Mouse (Mus musculus) heart, embryonic 13.5 days (tissue): ENCODE data around the gene Dhrs11. TPM values are rescaled to one million over a fixed set of nuclear protein-coding genes. Genes with fewer than 3 reads are reported as not detected.
A peak's percentile ranks its signal among the peaks of the same experiment; 100 is the strongest.
"Not testable (repeated sequence)": the region's sequence is repeated elsewhere in the genome, so short reads cannot be mapped to it uniquely, and the experiment has no call there.

Experiments used
- ATAC-seq: fragments of 200-750 bp; cut with Nextera tagmentation; 2 replicates; pipeline ENCODE4 v1.8.0; 2017; ENCODE audit warnings: moderate TSS enrichment; ENCODE audit not compliant: insufficient number of reproducible peaks, low FRiP score, low TSS enrichment; ENCODE audit errors: extremely low read depth
- H3K27ac ChIP-seq: fragments of 300-500 bp; sonication (generic); replicated peaks from 2 replicates; pipeline ENCODE4 v1.5.1; 2015; ENCODE audit warnings: moderate library complexity, mild to moderate bottlenecking, inconsistent platforms
- H3K27me3 ChIP-seq: fragments of 300-500 bp; sonication (generic); replicated peaks from 2 replicates; pipeline ENCODE4 v1.6.1; 2015; ENCODE audit warnings: mild to moderate bottlenecking, inconsistent platforms
- H3K36me3 ChIP-seq: fragments of 300-500 bp; sonication (generic); 2 replicates; pipeline ENCODE4 v1.6.1; 2015; ENCODE audit warnings: mild to moderate bottlenecking, inconsistent platforms
- H3K4me1 ChIP-seq: fragments of 300-500 bp; sonication (generic); 2 replicates; pipeline ENCODE4 v1.6.1; 2015; ENCODE audit warnings: inconsistent platforms
- H3K4me2 ChIP-seq: fragments of 300-500 bp; sonication (generic); 2 replicates; pipeline ENCODE4 v1.6.1; 2015; ENCODE audit warnings: inconsistent platforms, mild to moderate bottlenecking, moderate library complexity
- H3K4me3 ChIP-seq: fragments of 300-500 bp; sonication (generic); 2 replicates; pipeline ENCODE4 v1.5.1; 2015; ENCODE audit warnings: moderate library complexity, mild to moderate bottlenecking, inconsistent platforms
- H3K9ac ChIP-seq: fragments of 300-500 bp; sonication (generic); 2 replicates; pipeline ENCODE4 v1.6.1; 2015; ENCODE audit warnings: inconsistent platforms, mild to moderate bottlenecking, moderate library complexity
- H3K9me3 ChIP-seq: fragments of 300-500 bp; sonication (generic); 2 replicates; pipeline ENCODE4 v1.6.1; 2016; ENCODE audit warnings: inconsistent platforms
- WGBS: fragments of 180-500 bp; shearing (Covaris S2); methylation state at CpG from one replicate; pipeline ENCODE4 v1.1.7; 2015; ENCODE audit warnings: mixed read lengths; 5-methylcytosine and 5-hydroxymethylcytosine counted together
- polyA plus RNA-seq: library from polyadenylated mRNA; unstranded; fragments of >200 nt; fragmentation: Nextera tagmentation; extraction: Ambion mirVana; gene quantifications from 2 replicates; pipeline ENCODE4 v1.2.1, GENCODE M21; 2015

Dhrs11 gene
- 31.6 and 34.0 TPM in 2 replicates for polyA plus RNA-seq

DNA sequence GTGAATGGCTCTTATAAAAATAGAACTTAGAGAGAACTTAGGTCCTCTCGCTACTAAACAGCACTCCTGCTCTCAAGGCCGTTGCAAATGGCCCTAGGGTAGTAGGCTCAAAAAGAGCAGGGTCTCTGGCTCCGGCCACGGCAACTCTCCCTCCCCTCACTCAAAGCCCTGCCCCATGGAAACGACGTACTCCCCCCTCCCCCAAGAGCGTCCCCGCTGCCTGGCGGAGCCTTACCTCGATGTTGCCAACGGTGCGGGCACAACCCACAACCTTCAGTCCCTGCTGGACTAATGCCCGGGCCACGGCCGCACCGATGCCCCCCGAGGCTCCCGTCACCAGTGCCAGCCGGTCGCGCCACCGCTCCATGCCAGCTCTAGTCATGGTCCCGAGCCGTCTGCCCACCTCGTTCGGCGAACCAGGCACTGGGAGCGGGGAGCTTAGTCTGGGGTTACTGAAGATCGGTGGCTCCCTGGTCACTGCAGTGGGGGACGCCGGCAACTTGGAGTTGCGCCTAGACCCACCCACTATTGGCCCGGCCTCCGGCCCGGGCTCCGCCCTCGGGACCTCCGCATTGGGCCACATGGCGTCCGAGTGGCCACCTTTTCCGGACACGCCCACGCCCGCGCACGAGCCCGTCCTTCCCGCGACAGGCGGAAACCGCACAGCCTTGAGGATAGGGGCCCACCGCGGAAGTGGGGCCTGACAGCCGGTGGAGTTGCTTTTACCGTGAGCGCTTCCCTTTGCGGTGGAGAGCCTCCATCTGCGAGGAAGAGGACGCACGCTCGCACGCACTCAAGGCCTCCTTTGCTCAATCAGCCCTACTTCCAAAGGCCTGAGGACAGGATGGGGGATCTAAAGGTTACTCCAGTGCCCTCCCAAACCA lies at the start of gene Dhrs11:
Gene Dhrs11, minus strand, starts transcription at position 479 of the 884 bp plus-strand sequence.
- Histone ChIP-seq H3K9me3 (no peaks in the 10 kb centered on the region), H3K4me2 (peak within 1 kb of the TSS; percentile 83), H3K27ac (peak within 1 kb of the TSS; percentile 91), H3K36me3 (peaks cover 47% of the 10 kb centered on the region), H3K27me3 (peaks cover 9% of the 10 kb centered on the region; the same call in 1 of the 2 replicates), H3K4me3 (peak within 1 kb of the TSS; percentile 92), H3K4me1 (peaks cover 52% of the 10 kb centered on the region), H3K9ac (peak within 1 kb of the TSS; percentile 93)
- peak; percentile 94 for ATAC-seq
- whole genome bisulfite sequencing, result under 1% methylated on average over 62 of the region's 62 CpGs

DNA sequence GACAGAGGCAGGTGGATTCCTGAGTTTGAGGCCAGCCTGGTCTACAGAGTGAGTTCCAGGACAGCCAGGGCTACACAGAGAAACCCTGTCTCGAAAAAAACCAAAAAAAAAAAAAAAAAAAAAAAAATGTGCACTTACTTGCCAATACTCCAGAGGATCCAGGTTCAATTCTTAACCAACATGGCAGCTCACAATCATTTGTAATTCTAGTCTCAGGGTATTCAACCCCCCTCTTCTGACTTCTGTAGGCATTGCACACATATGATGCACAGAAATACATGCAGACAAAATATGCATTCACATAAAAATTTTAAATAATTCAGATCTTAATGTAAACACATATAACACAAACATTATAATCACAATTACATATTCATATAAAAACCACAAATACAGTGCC lies 47.2 kb upstream of the Dhrs11 start:
- not testable (repeated sequence) for H3K27me3 ChIP-seq, H3K9ac ChIP-seq, H3K4me2 ChIP-seq, ATAC-seq, H3K9me3 ChIP-seq, H3K4me3 ChIP-seq, H3K27ac ChIP-seq
- Histone ChIP-seq H3K4me1 (peaks cover 18% of the 10 kb centered on the region), H3K36me3 (peaks cover 19% of the 10 kb centered on the region)
- 20% methylated on average over 1 of the region's 1 CpGs for WGBS

DNA sequence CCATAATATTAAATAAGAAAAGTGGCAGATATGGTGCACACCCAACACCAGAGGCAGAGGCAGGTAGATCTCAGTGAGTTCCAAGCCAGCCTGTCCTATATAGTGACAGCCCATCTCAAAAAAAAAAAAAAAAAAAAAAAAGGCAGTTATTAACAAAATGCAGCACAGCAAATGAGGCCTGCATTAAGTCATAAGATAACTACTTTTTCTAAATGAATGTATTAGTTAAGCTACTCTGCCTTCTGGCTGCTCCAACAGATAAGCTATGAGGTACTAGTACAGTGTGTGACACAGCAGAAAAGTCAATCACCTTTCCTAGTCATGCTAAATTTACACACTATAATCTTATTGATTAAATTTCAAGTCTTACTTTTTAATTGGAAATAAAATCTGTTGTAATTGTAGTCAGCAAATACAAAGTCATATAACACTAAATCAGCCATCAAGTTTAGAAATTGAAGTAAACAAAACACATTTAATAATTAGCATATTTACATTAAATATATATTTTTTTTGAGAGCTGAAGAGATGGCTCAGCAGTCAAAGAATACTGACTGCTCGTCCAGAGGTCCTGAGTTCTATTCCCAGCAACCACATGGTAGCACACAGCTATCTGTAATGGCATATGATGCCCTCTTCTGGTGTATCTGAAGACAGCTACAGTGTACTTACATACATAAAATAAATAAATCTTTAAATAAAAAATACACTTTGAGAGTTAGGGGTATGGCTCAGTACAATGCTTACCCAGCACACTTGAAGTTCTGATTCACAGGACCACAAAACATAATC lies 44.4 kb upstream of the Dhrs11 start:
- WGBS, result 64% methylated on average over 1 of the region's 1 CpGs
- peaks cover 19% of the 10 kb centered on the region for H3K36me3 ChIP-seq
- H3K4me1 ChIP-seq, result peaks cover 13% of the 10 kb centered on the region
- no peaks in the 10 kb centered on the region for H3K27me3 ChIP-seq
- H3K27ac ChIP-seq, result no peak overlapping the region
- H3K9ac ChIP-seq, result no peak overlapping the region
- peak overlapping the region; percentile 25; the same call in 1 of the 2 replicates for H3K4me2 ChIP-seq
- ATAC-seq, result no peak
- no peaks in the 10 kb centered on the region for H3K9me3 ChIP-seq
- no peak overlapping the region for H3K4me3 ChIP-seq

DNA sequence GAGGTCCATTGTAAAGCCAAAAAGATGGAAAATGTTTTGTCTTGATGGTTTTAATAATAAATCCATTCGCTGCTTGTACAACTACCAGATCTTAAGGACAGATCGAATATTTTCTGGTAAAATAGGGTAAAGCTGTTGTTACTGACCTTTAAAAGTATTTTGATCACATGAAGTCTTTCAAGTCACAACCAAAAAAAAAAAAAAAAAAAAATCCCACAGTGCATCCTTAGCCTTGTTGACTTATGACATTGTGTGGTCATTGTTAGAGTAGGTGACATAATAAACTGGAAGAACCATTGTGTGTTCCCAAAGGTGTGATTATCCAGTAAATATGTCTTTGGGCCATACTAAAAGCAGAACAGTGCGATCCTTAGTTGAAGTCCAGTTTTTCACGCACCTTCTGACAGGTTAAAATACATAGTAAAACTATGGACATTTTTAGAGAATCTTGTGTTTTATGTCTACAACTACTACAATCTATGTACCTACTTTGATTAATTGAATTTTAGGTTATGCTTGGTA lies 42.8 kb upstream of the Dhrs11 start:
- Histone ChIP-seq H3K27ac (peak overlapping the region; percentile 99), H3K9me3 (no peaks in the 10 kb centered on the region), H3K9ac (peak overlapping the region; percentile 98), H3K27me3 (no peaks in the 10 kb centered on the region), H3K4me1 (peaks cover 24% of the 10 kb centered on the region), H3K4me3 (peak overlapping the region; percentile 97), H3K4me2 (peak overlapping the region; percentile 82), H3K36me3 (peaks cover 12% of the 10 kb centered on the region)
- WGBS, result 64% methylated on average over 4 of the region's 4 CpGs
- ATAC-seq, result no peak

DNA sequence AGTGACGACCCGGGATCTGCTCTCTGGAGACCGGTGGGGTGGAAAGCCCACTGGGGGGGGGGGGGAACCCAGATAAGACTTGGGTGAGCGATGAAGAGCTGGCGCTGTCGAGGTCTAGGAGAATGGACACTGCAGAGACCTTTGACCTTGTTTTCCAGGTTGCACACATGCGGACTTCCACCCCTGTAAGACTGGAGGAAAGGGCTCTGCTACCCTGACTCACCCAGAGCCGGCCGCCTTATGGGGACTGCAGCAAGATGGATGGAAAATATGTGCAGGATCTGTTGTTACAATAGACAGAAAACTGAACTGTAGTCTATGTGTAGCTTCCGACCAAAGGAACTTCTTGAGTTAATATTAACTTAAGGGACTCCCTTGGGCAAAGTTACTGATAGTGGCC lies 42.3 kb upstream of the Dhrs11 start:
- H3K27ac ChIP-seq, result peak overlapping the region; percentile 99
- H3K36me3 ChIP-seq, result peaks cover 8% of the 10 kb centered on the region
- no peaks in the 10 kb centered on the region for H3K9me3 ChIP-seq
- no peaks in the 10 kb centered on the region for H3K27me3 ChIP-seq
- H3K4me2 ChIP-seq, result peak overlapping the region; percentile 82
- H3K4me3 ChIP-seq, result peak overlapping the region; percentile 97
- H3K4me1 ChIP-seq, result peaks cover 27% of the 10 kb centered on the region
- peak overlapping the region; percentile 98 for H3K9ac ChIP-seq
- ATAC-seq, result peak; percentile 34
- WGBS, result under 1% methylated on average over 10 of the region's 10 CpGs

DNA sequence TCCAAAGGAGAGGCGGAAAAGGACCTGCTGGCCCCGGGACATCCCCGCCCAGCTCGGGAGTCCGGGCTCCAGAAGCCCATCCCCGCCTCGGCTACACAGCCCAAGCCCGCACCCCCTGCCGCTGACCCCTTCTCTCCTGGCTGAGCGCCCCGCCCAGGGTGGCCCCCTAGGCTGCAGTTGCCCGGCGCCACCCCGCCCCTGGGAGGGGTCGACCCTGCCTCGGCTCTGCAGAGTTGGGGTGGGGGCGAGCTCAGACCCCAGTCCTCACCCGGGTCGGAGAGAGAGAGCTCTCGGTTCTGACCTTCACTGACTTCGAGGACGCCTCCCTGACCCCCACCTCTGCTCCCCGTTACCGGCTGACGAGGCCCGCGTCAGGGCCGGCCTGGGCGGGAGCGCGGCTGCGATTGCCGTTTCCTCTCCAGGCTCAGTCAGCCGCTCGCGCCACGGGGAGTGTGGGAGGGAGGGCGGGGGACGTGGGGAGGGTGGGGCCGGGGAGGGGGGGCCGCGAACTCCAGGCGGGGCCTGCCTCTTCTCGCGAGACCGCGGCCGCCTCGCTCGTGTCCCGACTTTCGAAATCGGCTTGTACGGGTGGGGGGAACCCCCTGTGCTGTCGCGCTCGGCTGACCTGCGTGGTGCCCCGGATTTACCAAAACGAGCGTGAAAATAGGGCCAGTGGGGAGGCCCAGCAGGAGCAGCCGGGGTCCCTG lies 41.7 kb upstream of the Dhrs11 start, which contains the start of gene Ggnbp2:
Gene Ggnbp2, minus strand, starts transcription at position 481 of the 707 bp plus-strand sequence.
- peak within 1 kb of the TSS; percentile 99 for H3K27ac ChIP-seq
- H3K4me3 ChIP-seq, result peak within 1 kb of the TSS; percentile 97
- under 1% methylated on average over 48 of the region's 62 CpGs for WGBS
- peaks cover 11% of the 10 kb centered on the region for H3K36me3 ChIP-seq
- peak within 1 kb of the TSS; percentile 93 for H3K4me2 ChIP-seq
- ATAC-seq, result peak; percentile 85
- peaks cover 30% of the 10 kb centered on the region for H3K4me1 ChIP-seq
- no peaks in the 10 kb centered on the region for H3K27me3 ChIP-seq
- no peaks in the 10 kb centered on the region for H3K9me3 ChIP-seq
- H3K9ac ChIP-seq, result peak within 1 kb of the TSS; percentile 98

DNA sequence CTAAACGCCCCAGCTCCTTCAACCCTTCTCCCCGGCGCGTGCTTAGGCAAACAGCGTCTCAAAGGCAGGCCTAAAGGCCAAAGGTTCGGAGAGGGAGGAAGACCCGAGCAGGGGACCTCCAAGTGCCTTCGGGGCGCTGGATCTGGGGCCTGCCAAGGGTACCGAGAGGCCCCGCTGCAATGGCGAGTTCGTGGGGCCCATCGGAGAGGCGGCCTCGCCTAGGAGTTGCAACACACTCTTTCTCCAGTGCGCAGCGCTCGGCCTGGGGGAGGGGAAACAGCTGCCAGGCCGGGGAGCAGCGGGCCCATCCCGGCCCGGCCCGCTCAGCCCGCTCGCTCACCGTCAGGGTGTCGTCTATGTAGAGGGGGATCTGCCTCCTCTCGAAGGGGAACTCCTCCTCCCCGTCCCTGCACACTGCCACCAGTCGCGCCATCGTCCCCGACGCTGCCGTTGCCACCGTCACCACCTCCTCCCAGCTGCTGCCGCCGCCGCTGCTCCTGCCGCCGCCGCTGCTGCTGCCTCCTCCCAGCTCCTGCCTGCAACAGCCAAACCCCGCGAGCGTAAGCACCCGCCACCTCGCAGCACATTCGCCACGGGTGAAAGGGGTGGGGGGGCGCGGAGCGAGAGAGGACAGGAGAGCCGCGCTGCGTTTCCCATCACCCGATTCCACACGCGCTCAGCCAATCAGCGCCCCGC lies 40.9 kb upstream of the Dhrs11 start:
- no peaks in the 10 kb centered on the region for H3K27me3 ChIP-seq
- peak; percentile 74 for ATAC-seq
- H3K9me3 ChIP-seq, result no peaks in the 10 kb centered on the region
- peaks cover 16% of the 10 kb centered on the region for H3K36me3 ChIP-seq
- peak overlapping the region; percentile 93 for H3K4me2 ChIP-seq
- peak overlapping the region; percentile 98 for H3K9ac ChIP-seq
- H3K27ac ChIP-seq, result peak overlapping the region; percentile 94
- H3K4me3 ChIP-seq, result peak overlapping the region; percentile 97
- peaks cover 37% of the 10 kb centered on the region for H3K4me1 ChIP-seq
- WGBS, result under 1% methylated on average over 61 of the region's 61 CpGs

DNA sequence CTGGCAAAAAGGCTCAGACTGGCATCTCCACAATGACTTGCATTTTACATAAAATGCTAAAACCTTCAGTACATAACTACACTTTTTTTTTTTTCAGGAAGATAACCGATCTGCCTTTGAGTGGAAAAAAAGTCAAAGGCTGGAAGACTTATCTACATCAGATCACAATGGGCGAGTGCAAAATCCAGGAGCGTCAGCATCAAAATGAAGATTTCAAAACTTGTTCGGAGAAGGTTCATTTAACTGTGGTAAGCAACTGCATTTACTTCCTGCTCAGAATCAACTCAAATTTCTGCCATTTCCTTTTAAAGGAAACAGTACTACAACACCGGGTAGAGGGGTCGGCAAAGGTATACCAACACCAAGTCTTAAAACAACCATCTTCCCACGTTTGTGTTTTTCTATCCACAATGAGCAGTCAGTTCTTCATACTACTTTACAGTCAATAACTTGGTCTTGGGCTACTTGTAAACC lies 40.0 kb upstream of the Dhrs11 start:
- ATAC-seq, result no peak
- Histone ChIP-seq H3K4me2 (peak overlapping the region; percentile 93), H3K9me3 (no peaks in the 10 kb centered on the region), H3K9ac (peak overlapping the region; percentile 98), H3K4me3 (peak overlapping the region; percentile 97), H3K36me3 (peaks cover 14% of the 10 kb centered on the region), H3K27ac (peak overlapping the region; percentile 94), H3K4me1 (peaks cover 40% of the 10 kb centered on the region), H3K27me3 (no peaks in the 10 kb centered on the region)
- WGBS, result 8% methylated on average over 7 of the region's 7 CpGs

DNA sequence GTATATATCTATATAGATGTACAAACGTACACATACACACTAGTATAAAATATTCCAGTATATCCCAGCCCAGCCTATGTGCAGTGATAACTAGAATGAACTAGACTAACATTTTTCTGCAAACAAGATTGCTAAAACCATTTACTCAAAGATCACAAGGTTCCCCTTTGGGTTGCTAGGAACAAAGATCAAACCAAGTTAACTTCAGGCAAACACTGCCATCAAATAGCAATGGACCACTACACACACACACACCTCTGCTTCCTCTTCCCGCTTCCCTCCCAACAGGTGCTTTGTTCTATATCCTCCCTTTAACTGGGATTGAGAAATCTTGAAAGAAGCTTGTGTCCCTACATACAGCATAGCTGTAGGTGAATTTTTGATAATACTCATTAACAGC lies 38.8 kb upstream of the Dhrs11 start:
- peak overlapping the region; percentile 19 for H3K4me3 ChIP-seq
- H3K36me3 ChIP-seq, result peaks cover 19% of the 10 kb centered on the region
- H3K27me3 ChIP-seq, result no peaks in the 10 kb centered on the region
- H3K4me2 ChIP-seq, result peak overlapping the region; percentile 42
- H3K4me1 ChIP-seq, result peaks cover 45% of the 10 kb centered on the region
- H3K27ac ChIP-seq, result no peak overlapping the region
- H3K9me3 ChIP-seq, result no peaks in the 10 kb centered on the region
- no peak overlapping the region for H3K9ac ChIP-seq
- WGBS, result 85% methylated on average over 2 of the region's 2 CpGs
- no peak for ATAC-seq

DNA sequence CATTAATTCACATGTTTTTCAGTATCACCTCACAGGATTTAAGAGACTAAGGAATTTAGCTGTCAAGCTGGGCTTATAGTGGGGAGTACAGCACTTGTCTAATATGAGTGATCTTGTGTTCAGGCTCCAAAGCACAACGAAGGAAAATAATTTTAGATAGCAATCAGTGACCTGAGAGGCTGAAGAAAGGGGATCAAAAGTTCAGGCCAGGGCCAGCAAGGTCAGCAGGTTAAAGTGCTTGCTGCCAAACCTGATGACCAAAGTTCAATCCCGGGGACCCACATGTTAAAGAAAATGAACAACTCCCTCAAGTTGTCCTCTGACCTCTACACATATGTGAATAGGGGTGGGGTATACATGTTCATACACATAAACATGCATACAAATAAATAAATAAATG lies 36.5 kb upstream of the Dhrs11 start:
- Histone ChIP-seq H3K27ac (no peak overlapping the region), H3K9ac (peak overlapping the region; percentile 33; the same call in 1 of the 2 replicates), H3K4me1 (peaks cover 37% of the 10 kb centered on the region), H3K9me3 (no peaks in the 10 kb centered on the region), H3K36me3 (peaks cover 41% of the 10 kb centered on the region), H3K4me3 (no peak overlapping the region), H3K4me2 (no peak overlapping the region), H3K27me3 (no peaks in the 10 kb centered on the region)
- 59% methylated on average over 2 of the region's 2 CpGs for WGBS
- ATAC-seq, result no peak
